ENCODE assay signal across 20 mouse cellular contexts in genomic region chr4:129481090-129481489, GRCm38 (mm10). TPM values are rescaled to one million over a fixed set of nuclear protein-coding genes. Genes with fewer than 3 reads are reported as not detected.
"Had no signal": no experiment of that assay in that cellular context is flagged by ENCODE, and none has a peak within 500 bp of the region (broad histone marks: within the 10 kb centered on the region; RNA-seq: fewer than 3 reads in every experiment).

No protein-coding gene starts in this region.

- H3K27me3 ChIP-seq: limb, embryonic 13.5 days; neural tube, embryonic 13.5 days had no signal

- H3K4me3 ChIP-seq: limb, embryonic 13.5 days; midbrain, embryonic 10.5 days; neural tube, embryonic 13.5 days had no signal

- H3K9ac ChIP-seq: limb, embryonic 13.5 days; liver, embryonic 14.5 days; neural tube, embryonic 13.5 days had no signal

- H3K9me3 ChIP-seq: limb, embryonic 13.5 days; midbrain, embryonic 10.5 days; neural tube, embryonic 13.5 days had no signal

- H3K27ac ChIP-seq: hindbrain, postnatal 0 days; kidney, postnatal 0 days; limb, embryonic 13.5 days; liver, embryonic 14.5 days; midbrain, embryonic 10.5 days; neural tube, embryonic 13.5 days had no signal

- DNase-seq: kidney, adult 8-10 months; kidney, postnatal 36 days; lung, adult 18-20 months; lung, postnatal 4 days; retina, postnatal 1 day; right cerebral cortex, postnatal 14 days; thymus, adult 18-20 months; thymus, postnatal 14 days had no signal

- H3K4me1 ChIP-seq: limb, embryonic 13.5 days; midbrain, embryonic 10.5 days; neural tube, embryonic 13.5 days had no signal

- ATAC-seq: hindbrain, postnatal 0 days; midbrain, embryonic 16.5 days had no signal

- H3K4me2 ChIP-seq: limb, embryonic 13.5 days; neural tube, embryonic 13.5 days had no signal

RNA-seq across cellular contexts. Expression of gene Tssk3, which starts 9.7 kb away (rescaled TPM):
- total RNA-seq: hindbrain, postnatal 0 days; liver, adult 2 months; megakaryocyte, adult 5-6 weeks had no signal
- polyA plus RNA-seq: intestine, embryonic 14.5 days; kidney, postnatal 0 days; limb, embryonic 13.5 days; liver, adult 2 months; liver, embryonic 14.5 days; lung, embryonic 16.5 days; midbrain, embryonic 10.5 days; neural tube, embryonic 13.5 days had no signal

RNA-seq across cellular contexts. Expression of gene Fam229a, which starts 9.9 kb away (rescaled TPM):
- total RNA-seq: left cerebral cortex, postnatal 36 days; liver, adult 2 months; megakaryocyte, adult 5-6 weeks had no signal
- polyA plus RNA-seq: intestine, embryonic 14.5 days; limb, embryonic 13.5 days; lung, embryonic 16.5 days; midbrain, embryonic 10.5 days; neural tube, embryonic 13.5 days had no signal

RNA-seq across cellular contexts. Expression of gene Zbtb8b, which starts 40.4 kb away (rescaled TPM):
- total RNA-seq: liver, adult 2 months; megakaryocyte, adult 5-6 weeks had no signal
- polyA plus RNA-seq: liver, adult 2 months had no signal
